Mouse (Mus musculus): ENCODE data around the gene Vmn1r11.

DNA sequence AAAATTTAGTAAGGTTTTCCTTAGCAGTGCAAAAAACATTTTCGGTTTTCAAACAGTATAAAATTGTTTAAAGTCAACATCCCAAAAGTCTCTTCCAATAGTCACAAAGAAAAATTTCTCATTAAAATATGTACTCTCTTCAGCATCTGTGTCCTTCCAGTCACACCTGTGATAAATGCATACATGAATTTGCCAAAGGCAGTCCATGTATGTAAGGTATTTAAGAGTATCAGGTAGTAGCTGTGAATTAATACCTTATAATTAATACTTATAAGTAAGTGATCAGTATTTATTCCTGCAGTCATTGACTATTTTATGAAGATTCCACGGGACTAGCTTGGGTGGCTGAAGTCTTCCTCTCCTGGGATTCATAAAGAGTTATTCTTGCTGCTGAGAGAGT, 23.4 kb downstream of the Vmn1r11 start, which contains the start of gene Vmn1r12:
- TF ChIP-seq EP300 (IDR thresholded peaks at IDR 0.05; ENCODE audit: low read depth), result no peak
- no peak for TF ChIP-seq CTCF (IDR thresholded peaks at IDR 0.05; ENCODE audit: low read depth)

Data from liver, postnatal 0 days (tissue).